Mouse (Mus musculus) mouse trophoblast stem cell (cell line): ENCODE data around the gene Nanos3.

Experiments used
- in situ Hi-C, 2 experiments: fragments of 300-500 bp; cut with MseI, MboI; formaldehyde crosslinking; loops; 2 replicates in 1 of 2; 3 replicates in 1 of 2; pipeline ENCODE4 v1.15.1; 2025

Gene Nanos3

DNA sequence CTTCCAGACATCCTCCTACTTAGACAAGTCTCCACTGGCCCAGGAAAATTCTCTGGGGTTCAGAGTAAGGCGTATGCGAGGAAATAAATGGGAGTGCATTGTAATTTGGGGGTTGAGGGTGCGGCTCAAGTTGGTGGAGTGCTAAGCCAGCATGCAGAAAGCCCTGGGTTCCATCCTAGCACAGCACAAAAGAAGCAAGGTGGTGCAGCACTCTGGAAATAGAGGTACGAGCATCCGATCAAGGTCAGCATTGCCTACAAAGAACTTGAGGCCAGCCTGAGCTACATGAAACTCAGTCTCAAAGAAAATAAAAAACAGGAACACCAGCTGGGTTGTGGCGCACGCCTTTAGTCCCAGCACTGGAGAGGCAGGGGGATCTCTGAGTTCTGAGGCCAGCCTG lies at the start of gene Nanos3:
Gene Nanos3, minus strand, starts transcription at position 101 of the 400 bp plus-strand sequence.
- in situ Hi-C loops, result no loop called here

DNA sequence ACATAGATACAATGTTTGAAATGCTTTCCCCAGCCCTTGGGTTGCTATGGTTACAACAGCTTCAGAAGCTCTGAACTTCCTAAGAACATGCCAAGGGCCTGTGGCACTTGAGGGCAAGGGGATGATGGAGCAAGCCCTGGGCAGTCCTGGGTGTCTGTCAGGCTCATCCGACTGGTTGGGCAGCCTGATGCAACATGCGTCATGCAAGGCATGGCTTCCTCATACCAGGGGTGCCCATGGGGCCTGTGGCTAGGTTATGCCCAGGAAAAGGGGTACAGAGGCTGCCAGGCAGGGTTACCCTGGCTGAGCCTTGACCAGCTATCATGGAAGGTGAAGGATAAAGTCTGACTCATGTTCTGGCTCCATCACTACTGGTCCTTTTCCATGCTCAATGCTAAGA lies 48.0 kb upstream of the Nanos3 start:
- in situ Hi-C loops, result no loop called here

DNA sequence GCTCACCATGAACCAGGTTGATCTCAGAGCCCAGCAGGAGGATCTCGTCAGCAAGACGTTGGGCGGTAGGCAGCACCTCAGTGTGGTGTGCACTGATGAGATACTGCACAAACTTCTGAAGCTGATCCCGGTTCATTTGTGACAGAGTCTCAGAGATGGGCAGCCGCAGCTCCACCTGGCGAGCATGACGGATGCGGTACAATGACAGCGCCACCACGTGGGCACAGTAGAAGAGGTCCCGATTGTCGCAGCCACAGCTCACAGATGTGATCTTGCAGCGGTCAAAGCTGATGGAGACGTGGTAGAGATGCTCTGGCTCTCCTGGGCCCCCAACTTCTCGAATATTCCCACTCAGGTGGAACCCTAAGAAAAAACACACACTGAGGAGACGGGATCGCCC lies 45.7 kb upstream of the Nanos3 start:
- in situ Hi-C loops, result no loop called here

DNA sequence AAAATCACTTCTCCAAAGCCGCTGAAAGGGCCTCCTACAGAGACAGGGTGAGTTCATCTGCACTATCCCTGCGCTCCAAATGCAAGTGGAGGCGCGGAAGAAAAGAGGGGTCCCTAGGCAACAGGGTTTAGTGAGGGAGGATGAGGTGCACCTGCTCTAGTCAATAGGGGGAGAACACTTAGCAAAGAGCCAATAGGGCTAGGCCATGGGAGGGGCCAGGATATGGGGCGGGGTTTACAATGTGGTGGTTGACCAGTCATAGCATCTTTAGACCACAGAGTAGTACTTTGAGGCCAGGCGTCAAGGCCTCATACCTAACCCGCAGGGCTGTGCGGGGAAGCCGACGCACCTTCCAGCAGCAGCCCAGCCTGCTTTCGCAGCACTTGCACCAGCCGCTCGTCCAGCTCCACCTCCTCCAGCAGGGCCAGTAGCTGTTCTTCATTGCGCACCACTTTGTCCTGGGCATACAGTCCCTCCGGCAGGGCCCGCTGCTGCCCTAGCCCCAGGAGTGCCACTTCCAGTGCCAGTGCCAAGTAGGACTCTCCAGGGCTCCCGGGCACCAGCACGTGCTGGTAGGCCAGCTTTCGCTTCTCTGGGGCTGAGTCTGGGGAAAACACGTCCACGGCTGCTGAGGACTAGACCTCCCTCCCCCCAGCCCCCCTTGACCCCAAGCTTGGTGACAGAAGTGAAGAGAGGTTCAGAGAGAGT lies 38.5 kb upstream of the Nanos3 start:
- in situ Hi-C loops, result no loop called here

DNA sequence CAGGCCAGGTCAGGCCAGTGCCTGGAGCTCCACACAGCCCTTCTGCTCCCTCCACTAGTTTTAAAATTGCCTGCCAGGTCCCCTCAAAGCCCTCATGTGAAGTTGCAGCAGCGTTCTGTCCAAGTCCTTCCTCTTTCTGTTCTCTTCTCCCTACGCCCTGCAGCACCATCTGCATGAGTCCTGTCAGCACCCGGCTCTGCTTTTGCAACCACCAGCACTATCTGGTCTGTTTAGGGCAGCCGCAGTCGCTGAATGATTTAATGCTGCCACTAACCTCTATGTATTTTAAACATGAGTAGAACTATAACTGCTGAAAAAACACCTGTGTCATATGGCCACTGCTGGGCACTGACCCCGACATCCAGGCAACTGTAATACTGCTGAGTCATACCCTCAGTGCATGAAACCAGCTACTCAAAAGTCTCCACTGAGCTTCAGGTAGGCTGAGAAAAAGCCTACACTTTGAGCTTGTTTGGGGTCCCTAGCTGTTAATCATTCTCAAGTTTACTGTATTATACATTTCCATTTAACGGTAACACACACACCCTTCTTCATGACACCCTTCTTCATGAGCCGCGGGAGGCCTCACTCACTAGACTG lies 37.6 kb upstream of the Nanos3 start:
- in situ Hi-C loops, result no loop called here

DNA sequence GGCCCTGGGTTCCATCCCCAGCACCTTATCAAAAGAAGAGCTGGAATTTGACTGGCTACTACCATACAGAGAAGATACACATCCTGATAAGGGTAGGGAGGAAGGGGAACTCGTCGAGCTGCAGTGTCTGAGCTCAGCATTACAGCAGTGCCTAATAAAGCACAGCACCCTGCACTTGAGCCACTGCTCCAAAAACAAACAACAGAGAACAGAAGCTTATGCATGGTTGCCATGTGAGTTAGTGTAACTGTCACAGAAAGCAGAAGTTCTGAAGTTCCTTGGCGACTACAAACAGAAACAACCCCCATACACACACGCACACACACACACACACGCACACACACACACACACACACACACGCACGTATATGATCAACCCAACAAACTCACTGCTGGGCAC lies 35.1 kb upstream of the Nanos3 start:
- in situ Hi-C loops, result no loop called here

DNA sequence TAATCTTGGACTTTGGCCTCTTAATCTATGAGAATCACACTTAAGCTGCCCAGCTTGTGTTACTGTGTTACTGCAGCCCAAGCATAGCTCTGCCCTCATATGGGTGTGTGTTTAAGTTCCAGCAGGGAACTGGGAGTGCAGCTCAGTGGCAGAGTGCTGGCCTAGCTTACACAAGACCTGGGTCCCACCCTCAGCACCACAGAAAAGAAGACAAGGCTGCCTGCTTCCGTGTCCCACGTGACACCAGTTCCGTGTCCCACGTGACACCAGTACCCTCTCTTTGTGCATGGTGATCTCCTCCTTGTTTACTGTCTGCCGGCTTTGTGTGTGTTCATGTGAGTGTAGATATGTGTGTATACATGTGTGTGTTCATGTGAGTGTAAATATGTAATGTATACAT lies 33.1 kb upstream of the Nanos3 start:
- in situ Hi-C loops, result no loop called here

DNA sequence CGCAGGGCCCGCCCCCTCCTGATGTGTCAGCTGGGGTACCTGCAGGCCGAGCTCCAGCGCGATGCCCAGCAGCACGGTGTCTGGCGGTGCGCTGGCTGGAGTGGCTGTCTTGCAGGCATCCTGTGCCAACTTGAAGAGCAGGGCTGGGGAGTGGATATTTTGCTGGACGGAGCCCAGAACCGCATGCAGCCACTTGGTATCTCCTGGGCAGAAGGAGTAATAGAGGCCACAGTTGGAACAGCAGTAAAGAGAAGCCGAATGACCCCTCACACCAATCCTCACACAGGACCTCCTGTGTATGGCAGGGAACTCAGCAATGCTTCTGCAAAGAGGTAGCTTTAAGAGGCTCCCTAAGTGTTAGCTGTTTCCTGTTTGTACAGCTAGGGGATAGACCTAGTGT lies 32.2 kb upstream of the Nanos3 start:
- in situ Hi-C loops, result no loop called here

DNA sequence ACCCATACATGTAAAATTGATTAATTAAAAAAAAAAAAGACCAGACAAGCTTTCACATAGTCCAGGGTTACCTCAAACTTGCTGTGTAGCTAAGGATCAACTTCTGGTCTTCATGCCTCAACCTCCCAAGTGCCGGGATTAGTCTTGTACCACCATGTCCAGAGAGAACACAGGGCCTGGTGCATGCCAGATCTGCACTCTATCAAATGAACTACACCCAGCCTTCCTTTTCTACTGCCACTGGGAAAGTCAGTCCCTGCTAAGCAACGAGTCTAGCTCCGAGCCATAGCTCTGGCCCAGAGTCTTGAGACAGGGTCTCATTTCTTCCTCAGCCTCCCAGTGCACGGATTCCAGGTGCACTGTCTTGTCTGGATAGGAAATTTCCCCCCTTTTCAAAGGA lies 28.3 kb upstream of the Nanos3 start:
- in situ Hi-C loops, result no loop called here

DNA sequence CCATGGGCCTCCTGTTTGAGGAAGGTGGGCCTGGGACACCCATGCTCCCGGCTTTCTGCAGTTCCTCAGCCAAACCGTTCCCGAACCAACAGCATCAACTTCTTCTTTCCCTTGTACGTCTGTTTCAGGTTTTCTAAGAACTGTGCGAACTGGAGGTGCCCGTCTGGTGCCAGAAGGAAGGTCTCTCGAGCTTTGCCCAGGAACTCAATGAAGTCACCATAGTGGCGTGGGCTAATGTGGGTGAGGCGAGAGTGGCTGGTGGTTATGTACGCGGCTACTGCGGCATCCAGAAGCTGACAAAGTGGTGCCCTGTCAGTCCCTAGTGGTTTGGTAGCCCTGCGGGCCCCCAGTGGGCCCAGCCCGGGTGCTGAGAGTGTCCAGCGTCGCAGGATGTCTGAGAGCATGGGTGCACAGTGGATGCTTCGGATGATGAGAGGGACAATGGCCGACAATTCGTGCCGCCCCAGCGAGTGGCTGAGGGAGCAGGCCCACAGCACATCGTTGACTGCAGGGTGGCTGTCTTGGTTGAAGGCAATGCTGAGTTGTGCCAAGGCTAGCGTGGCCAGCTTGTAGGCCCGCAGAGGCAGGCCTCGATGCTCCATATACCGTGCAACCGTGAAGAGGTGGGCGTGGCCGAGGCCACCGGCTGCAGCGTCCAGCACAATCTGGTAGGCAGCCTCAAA lies 27.0 kb upstream of the Nanos3 start:
- in situ Hi-C loops, result no loop called here

DNA sequence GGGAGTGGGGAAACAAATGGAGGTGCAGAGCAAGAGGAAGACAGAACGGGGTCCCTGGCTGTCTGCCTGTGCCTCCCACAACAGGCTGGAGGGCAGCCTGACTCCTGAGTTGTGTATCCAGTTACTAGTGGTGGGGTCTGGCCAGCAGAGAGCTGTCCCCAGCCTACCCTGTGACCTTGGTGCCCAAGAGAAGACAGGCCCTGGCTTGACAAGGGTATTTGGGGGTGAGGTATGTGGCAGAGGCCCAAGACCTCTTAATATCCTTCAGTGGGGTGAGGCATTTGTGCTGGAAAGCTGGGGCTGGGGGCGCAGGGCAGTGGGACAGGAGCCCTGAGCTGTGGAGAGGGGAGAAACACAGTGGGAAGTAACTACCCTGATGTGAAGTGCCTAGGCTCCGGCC lies 26.2 kb upstream of the Nanos3 start:
- in situ Hi-C loops, result no loop called here

DNA sequence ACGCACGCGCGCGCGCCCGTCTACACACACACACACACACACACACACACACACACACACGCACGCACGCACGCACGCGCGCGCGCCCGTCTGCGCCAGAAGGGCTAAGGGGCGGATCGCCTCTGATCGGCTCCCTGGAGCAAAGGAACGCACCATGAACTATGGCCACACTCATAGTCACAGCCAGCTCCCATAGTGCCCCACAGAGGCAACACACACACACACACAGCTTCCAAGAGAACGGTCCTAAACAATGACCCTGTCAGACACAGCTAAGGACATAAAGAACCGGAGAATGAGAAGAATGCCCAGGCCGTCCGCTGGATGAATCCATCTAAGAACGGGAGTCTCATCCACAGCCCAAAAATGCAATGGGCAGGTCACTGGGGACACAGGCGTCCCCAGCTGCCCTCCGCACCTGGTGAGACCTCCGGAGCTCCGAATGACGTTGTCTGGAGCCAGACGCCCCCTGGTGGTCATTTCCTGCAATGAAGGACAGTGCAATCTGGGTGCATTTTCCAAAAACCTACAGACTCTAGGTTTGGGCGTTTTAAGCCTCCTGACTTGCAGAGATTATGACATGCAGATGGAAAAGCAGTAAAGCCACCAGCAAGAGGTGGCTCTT lies 25.3 kb upstream of the Nanos3 start:
- in situ Hi-C loops, result no loop called here

DNA sequence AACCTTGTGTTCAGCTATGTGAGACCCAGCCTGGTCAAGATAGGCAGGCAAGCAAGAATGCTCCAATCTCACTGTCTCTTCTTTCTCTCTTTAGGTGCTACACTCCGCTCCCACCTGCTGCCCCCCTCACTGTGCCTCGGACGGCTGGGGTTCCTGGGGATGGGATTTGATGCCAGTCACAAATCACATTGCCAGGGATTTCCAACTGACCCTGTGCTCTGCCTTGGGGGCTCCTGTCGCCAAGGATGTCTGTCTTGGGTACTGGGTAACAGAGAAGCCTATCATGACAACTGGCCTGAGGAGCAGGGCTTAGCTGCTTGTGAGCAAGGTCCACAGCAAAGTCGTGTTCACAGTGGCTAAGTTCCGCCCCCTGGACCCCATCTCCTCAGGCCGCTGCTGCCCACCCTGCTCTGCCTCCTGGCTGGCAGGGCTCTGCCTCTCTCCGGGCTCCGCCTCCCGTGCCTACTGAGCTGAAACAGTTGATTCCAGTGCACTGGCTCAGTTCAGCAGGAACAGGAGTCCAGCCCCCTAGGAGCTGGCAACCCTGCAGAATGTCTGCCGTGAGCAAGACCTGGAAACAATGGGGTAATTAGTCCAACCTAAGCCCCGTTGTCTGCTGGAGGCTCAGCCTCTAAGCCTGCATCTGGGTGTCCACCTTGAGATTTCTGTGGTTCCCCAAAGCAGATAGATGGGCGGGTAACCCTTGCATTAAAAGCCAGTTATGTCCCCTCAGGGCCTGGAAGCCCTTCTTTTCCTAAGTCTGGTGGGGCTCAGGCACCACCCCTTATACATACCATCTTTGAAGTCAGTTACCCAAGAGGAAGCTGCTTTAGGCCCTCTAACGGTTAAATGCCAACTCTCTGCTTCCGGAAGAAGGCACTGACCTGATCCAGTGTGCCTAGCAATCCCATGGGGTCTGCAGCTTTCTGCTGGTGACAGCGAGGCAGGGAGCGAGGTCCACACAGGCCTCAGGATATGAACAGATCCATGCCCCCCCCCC lies 23.7 kb upstream of the Nanos3 start:
- in situ Hi-C loops, result no loop called here

DNA sequence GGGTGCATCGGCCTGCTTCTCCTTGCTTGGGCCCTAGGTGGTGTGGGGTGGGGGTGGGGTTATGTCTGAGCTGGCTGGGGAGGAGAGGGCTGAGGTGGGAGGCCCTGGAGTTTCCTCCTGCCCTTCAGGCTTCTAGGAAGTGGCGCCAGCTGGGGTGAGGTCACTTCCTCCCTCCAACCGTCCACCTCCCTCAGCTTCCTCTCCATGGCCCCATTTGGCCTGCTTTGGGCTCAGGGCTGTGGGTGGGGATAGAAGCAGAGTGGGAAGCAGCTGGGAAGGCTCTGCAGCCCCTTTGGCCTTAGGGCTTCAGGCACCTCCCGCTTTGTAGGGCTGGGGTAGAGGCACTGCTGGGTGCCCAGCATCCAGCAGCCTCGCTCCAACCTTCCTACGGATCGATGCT lies 22.8 kb upstream of the Nanos3 start:
- in situ Hi-C loops, result no loop called here

DNA sequence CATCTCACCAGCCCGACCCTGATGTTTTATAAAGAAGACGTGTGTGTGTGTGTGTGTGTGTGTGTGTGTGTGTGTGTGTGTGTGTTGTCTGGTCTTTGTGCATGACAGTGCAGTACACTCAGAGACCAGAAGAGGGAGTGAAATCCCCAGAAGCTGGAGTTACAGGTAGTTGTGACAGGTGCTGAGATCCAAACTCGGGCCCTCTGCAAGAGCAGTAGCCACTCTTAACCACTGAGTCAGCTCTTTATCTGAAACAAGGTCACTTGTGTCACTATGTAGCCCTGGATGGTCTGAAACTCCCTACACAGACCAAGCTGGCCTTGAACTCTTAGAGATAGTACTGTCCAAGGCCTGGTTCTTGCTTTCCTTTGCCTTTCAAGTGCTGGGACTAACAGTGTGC lies 21.6 kb upstream of the Nanos3 start:
- in situ Hi-C loops, result no loop called here

DNA sequence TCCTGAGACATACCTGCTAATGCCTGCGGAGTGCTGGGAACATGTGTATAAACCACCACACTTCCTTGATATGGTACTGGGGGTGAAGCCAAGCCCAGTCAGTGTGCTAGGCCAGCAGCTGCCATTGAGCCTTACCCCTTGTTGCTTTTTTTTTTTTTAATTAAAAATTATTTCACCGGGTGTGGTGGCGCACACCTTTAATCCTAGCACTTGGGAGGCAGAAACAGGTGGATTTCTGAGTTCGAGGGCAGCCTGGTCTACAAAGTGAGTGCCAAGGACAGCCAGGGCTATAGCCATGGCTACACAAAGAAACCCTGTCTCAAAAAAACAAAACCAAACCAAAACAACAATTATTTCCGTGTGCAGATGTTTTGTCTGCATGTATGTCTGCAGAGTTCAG lies 20.1 kb upstream of the Nanos3 start:
- in situ Hi-C loops, result no loop called here

DNA sequence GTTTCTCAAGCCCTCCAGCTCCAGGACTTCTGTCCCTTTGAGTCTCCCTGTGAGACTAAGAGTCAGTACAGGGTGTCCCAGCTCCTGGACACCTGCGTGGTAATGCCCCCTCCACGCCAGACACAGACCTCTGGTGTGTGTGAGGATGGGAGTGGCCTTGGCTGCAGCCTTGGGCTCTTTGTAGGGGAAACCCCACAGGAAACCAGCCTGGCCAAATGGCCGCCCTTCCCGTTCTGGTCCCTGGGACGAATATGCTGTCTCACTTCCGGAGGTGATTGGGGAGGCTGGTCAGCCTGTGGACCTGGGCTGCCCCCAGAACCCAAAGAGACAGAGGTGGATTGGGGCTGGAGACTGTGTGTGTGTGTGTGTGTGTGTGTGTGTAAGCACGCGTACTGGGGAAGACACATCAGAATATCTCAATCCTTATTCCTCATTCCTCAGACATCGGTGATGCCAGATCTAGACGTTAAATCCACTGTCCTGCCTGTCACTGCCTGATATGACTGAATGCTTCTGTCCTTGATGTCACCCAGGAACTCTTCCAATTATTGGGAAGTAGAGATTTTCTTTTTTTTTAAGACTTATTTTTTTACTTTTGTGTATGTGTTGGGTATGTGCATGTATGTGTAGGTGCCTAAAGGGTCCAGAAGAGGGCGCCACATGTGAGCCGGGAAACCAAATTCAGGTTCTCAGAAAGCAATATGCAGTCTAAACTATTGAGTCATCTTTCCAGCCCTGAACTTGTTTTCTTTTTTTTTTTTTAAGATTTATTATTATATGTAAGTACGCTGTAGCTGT lies 19.2 kb upstream of the Nanos3 start:
- in situ Hi-C loops, result no loop called here

DNA sequence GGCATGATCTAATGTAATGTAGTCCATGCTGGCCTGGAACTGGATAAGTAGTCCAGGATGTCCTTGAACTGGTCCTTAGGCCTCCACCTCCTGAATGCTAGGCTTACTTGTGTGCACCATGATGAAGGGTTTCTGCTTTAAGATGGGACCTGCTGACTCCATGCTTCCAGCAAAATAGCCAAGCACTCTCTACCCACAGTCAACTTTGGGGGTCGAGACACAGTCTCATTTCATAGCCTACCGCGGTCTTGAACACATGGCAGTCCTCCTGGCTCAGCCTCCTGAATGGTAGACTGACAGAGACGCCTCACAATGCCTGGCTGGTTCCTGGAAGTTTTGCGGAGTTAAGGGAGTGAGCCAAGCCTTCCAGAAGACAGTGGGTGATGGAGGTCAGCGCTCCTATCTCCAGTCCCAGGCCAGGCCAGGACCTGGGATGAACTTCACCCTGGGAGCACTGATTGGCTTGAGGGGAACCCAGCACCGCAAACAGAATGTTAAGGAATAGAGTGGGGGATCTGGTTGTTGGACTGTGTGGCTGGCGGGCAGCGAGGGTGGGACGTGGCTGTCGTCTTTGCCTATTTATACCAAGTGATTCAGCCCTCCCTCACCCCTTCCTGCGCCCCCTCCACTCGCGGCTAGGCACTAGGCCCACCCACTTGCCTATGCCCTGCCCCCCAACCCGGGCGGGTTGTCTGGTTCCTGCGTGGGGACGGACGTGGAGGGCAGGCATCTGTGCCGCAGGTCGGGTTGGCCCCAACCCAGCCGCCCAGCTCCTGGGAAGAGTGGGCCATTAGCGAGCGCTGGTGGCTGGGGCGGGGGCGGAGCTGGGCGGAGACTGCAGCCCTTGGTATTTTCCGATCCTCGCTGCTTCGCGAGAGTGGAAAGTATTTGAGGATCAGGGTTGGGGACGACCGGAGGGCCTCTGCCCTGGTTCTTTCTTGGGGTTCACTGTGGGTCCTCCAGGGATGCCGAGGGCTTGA lies 18.2 kb upstream of the Nanos3 start:
- in situ Hi-C loops, result no loop called here

DNA sequence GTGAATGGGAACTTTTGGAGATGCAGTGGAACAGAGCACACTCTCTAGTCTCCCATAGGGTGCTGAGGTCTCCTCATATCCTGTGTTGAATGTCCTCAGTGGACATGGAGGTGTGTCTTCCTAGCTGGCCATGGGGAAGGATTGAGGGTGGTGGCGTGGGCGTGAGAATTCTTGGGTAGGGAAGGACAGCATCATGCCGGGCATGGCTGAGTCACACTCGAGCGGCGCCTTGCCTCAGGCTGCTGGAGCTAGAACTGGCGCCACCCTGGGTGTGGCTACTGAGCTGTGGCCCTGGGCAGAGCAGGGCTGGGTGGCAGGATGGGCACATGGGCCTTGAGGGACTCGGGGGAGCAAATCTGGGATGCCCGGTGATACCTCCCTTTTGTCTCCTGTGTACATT lies 17.4 kb upstream of the Nanos3 start:
- in situ Hi-C loops, result no loop called here
